Mouse (Mus musculus) left cerebral cortex, adult 2 months (tissue): ENCODE measurements at regions not wholly inside any gene's neighbourhood (a gene's known extent, or its start where the extent isn't known, plus 50 kb on each side); places are given as distances from the start of the nearest gene placed in this dataset.

Source experiments
- DNase-seq, 2 experiments: peaks; one replicate each; pipeline ENCODE4 v3.0.0; 2021 to 2022; ENCODE audit warnings: low spot score in 2 of 2, mixed read lengths in 1 of 2; ENCODE audit errors: extremely low spot score in 1 of 2
- H3K27ac ChIP-seq: fragments of 200-600 bp; 2 replicates; pipeline ENCODE4 v1.8.1; 2022
- H3K4me3 ChIP-seq: fragments of 200-600 bp; 2 replicates; pipeline ENCODE4 v1.8.1; 2022
- CTCF ChIP-seq: fragments of 200-600 bp; IDR thresholded peaks from 2 replicates; pipeline ENCODE4 v1.8.1; 2022; ENCODE audit warnings: antibody characterized with exemption, mild to moderate bottlenecking, moderate library complexity
- intact Hi-C: fragments of 180-260 bp; cut with DNase I; formaldehyde crosslinking; loops from one replicate; pipeline ENCODE4 v1.15.1; 2025

DNA sequence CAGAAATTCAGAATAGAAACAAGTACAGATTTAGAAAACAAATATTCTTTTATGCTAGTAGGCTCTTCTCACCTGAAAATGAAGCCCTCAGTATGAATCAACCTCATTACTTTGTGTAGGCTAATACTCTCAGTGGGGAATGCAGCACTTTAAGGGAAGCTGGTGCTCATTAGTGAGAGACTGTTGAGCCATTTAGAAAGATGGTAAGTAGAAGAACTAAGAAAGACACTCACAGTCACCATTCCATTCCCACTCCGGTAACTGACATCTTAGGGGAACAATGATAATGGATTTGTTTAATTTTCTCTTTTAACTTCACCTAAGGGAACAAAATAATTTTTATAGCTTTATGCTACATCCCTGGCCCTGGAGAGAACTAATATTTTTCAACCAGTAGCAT, 648.0 kb upstream of the Nova1 start:
- no peak overlapping the region for H3K4me3 ChIP-seq

DNA sequence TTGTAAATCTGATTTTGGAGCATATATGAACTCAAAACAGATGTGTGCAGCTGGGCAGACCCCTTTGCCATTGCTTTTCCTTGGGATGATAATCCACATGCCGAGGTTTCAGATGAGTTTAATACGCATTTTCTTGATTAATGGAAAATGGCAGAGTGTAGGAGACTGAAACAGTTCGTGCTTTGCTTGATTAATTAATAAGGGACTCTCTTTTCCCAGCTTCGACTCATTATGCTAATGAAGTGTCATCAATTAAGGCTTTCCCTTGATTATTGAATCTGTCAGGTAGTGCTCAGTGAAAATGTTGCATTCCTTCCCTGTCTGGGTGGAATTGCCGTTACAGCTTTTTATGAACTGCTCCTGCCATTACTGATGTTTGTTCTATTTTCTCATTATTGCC, 647.2 kb upstream of the Nova1 start:
- intact Hi-C loops, result no loop called here
- TF ChIP-seq CTCF, result no peak

More for the DNA sequence above, 648.0 kb upstream of the Nova1 start:
- intact Hi-C loops, result no loop called here
- no peak for TF ChIP-seq CTCF
- no peak overlapping the region for H3K27ac ChIP-seq
- no peak for DNase-seq

DNA sequence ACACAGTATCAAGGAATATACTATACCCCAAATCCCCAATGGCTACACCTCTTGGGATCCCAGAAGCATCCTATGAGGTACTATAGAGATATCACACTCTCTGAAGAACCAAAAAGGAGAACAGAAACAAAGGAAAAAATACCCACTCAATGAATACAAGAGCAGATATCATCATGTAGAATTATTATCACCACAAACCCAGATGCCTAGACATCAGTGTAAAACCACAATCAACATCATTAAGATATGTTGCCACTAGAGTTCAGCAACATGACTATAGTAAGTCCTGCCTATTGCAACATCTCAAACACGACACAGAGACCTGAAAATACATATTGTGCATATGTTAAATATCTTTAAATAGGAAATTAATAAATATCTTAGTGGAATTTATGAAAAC, 612.9 kb upstream of the Nova1 start:
- DNase-seq, result no peak
- H3K4me3 ChIP-seq, result no peak overlapping the region
- H3K27ac ChIP-seq, result no peak overlapping the region
- TF ChIP-seq CTCF, result no peak
- intact Hi-C loops, result no loop called here

More for the DNA sequence above, 647.2 kb upstream of the Nova1 start:
- Histone ChIP-seq H3K4me3 (no peak overlapping the region), H3K27ac (no peak overlapping the region)
- no peak for DNase-seq

DNA sequence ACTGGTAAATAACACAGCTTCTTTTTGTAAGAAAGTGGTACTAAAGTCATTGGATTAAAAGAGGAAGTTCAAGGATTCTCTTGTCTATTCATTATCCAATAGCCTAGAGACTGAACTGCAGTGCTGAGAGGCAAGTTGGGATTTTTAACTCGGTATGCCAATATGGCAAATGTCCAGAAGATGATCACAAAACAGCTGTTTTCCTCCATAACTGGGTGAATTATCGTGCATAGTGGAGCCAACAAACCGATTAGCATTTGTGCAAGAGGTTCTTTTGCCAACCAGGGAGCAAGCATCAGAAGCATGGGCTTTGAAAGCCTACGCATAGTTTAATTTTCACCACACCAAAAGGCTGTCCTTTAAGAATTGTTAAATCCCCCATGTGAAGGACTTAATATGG, 593.5 kb upstream of the Nova1 start:
- intact Hi-C loops, result no loop called here
- no peak overlapping the region for H3K4me3 ChIP-seq
- H3K27ac ChIP-seq, result no peak overlapping the region
- DNase-seq, result no peak
- no peak for TF ChIP-seq CTCF

DNA sequence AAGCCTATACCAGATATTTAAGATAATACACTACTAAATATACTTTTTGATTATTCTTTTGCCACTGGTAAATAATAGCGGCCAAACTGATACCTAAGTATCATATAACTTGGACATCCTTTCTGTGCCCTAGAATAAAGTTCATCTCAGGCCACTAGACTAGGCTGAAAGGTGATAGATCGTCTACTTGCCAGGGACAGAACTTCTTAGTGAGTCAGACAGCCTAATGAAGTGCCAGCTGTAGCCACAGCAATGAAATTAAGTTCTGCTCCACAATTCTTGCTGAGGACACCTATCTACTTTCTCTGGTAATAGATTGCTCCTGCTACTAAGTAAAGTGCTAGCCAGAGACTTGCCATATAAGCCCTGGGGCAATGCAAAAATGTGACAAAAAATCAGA, 587.8 kb upstream of the Nova1 start:
- no peak overlapping the region for H3K27ac ChIP-seq
- intact Hi-C loops, result no loop called here
- no peak overlapping the region for H3K4me3 ChIP-seq
- no peak for DNase-seq
- no peak for TF ChIP-seq CTCF

DNA sequence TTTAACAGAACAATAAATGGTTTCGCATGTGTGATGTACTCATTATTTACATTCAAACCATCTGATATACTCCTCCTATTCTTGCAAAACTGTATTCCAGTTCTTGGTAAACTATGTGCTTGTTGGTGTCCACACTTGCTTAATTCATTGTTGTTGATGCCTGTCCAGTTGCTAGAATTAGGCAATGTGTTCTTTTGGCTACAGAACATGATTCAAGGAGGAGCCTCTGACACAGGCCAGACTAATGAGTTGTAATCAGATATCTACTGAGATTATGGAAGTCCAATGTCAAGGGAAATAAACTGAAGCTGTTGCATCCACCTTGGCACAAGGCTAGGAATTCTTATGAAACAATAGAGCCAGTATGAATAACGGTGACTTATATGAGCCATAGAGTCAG, 587.4 kb upstream of the Nova1 start:
- TF ChIP-seq CTCF, result no peak
- Histone ChIP-seq H3K27ac (no peak overlapping the region), H3K4me3 (no peak overlapping the region)
- intact Hi-C loops, result no loop called here
- DNase-seq, result no peak

DNA sequence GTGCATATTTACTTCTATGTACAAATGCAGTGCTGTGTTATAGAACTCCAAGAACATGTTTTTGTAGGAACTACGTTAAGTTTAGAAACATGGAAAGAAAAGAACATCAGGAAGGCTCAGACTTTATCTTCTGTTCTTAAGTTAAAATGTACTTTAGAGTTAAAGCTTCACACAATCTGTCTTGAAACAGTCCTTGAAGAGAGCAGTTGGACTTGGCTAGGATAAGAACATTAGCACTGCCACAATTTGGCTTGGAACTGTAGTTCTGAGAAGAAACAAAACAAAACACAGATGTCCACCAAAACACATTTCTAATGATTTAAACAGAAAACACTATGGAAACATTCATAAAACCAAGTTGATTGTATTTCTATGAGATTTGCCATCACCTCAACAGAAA, 564.5 kb upstream of the Nova1 start:
- no peak overlapping the region for H3K4me3 ChIP-seq
- intact Hi-C loops, result no loop called here
- no peak for DNase-seq
- no peak for TF ChIP-seq CTCF
- H3K27ac ChIP-seq, result no peak overlapping the region

DNA sequence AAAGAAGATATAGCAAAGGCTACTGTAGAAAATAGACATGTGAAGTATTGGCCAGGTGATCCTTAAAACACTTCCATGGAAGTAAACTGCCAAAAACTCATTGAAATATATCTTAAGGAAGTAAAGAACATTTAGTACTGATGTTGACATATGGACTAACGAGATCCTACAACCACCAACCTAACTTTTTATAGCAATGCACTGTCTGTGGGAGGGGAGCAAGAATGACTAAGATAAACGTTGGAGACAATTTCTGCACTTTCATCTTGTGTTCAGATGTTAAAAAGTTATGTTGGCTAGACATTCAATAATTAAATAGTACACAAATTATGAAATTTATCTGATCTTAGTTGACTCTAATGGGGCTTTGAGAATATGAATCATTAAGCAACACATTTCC, 534.5 kb upstream of the Nova1 start:
- no peak for TF ChIP-seq CTCF
- DNase-seq, result no peak

DNA sequence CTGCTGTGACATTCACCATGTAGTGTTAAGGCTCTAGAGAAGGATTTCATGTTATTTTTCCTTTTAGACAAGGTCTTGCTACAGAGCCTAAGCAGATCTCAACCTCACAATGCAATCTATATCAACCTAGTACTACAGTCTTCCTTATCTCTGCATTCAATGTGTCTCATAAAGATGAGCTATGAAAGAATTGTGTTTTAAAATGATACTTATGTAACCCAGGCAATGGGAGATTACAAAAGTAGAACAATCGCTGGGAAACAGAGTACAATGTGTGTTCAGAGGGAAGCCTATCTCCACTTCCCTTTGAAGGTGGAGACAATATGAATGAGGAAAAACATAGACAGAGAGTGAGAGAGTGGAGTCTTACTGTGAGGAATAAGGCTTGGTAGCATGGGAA, 532.5 kb upstream of the Nova1 start:
- no peak overlapping the region for H3K4me3 ChIP-seq
- intact Hi-C loops, result no loop called here
- no peak for DNase-seq
- TF ChIP-seq CTCF, result no peak
- no peak overlapping the region for H3K27ac ChIP-seq

More for the DNA sequence above, 534.5 kb upstream of the Nova1 start:
- intact Hi-C loops, result no loop called here
- no peak overlapping the region for H3K27ac ChIP-seq
- H3K4me3 ChIP-seq, result no peak overlapping the region

DNA sequence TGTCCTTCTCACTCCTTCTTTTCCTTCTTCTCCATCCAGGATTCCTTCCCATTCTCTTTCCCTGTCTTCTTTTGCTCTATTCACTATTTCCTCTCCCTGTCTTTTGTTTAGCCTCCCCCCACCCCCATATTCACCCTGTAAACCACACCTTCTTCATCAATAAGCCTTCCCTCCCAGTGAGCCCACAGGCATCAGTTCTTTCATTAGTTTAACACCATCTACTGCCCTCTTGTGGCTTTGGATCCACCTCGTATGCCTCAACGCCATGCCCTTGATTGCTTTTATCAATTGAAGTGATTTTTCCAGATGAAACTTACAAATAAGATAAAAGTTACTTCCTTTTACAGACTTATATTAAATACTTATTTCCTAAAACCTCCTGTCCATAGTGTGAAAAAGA, 494.7 kb upstream of the Nova1 start:
- peak in 1 of 2 experiments; percentile 11 for DNase-seq
- intact Hi-C loops, result loop anchor here (2.0 to 10.0 kb wide), 4 partner anchors 149 to 1846 kb away; partner anchors contain the start of gene Nova1
- Histone ChIP-seq H3K4me3 (no peak overlapping the region), H3K27ac (no peak overlapping the region)
- TF ChIP-seq CTCF, result peak; percentile 54

DNA sequence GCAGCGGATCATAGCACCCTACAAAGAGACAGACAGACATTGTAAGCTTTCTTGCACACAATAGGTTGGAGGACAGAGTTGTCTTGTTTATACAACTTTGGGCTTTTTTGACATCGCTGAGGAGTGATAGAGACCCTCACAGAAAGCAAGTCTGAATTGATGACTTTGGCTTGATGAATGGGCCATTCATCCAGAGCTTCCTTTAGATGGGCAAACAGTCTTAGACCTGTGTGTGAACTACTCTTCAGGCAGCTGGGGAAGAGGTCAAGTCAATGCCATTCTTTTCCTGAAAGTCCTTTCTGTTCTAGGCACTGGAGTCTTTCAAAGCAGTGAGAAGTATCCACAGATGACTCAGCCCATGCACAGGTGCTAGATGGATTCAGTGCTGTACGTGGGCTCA, 457.2 kb upstream of the Nova1 start:
- no peak for TF ChIP-seq CTCF
- DNase-seq, result no peak
- intact Hi-C loops, result no loop called here
- no peak overlapping the region for H3K4me3 ChIP-seq
- H3K27ac ChIP-seq, result no peak overlapping the region

DNA sequence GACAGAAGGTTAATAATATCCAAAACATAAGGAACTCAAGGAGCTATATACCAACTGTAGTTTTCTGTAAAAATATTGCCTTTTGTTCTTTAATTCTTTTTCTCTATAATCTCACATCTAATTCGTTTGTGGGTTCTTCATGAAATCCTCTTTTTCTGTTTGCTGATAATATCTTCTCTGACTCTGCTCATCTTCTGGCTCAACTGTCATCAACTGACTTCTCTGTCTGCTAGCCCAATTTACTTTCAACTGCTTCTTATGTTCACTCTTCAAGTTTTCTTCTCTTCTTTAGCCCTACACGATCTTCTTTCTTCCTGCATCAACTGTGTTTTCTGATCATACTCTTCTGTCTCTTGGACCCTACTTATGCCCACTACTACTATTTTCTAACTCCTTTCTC, 453.6 kb upstream of the Nova1 start:
- no peak overlapping the region for H3K27ac ChIP-seq
- intact Hi-C loops, result no loop called here
- TF ChIP-seq CTCF, result no peak
- H3K4me3 ChIP-seq, result no peak overlapping the region
- no peak for DNase-seq

DNA sequence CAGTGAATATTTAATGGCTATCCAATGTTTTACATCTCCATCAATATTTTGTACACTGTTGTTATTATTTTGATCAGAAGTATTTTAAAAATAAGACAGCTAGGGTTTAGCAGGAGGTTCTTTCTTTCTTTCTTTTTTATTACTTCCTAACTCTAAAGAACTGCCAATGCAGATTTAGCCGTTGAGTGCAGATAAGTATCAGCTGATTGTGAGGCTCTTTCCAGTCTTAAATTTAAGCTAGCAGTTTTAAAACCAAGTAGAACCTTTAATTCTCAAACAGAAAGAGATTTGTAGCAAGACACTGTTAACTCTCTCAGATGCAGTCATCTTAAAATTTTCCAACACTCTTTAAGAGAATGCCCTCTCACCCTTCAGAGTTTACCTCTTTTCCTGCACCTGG, 445.4 kb upstream of the Nova1 start:
- DNase-seq, result no peak
- intact Hi-C loops, result no loop called here

DNA sequence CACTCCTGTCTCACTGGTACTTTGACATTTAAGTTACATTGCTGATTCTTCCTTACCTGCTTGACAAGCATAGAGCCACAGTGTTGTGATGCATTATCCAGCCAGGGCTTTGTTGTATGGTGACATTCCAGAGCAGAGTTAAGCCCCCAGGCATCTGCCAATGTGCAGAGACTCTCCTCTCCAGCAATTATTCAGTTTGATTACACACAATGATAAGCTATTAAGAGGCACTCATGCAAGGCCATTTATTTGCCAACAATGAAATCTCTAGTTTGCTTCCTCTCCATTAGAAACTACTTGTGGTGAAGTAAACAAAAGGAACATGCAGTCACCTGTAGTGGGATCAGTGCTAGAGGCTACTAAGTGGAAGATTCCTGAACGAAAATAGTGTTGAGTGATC, 444.7 kb upstream of the Nova1 start:
- H3K27ac ChIP-seq, result no peak overlapping the region
- no peak for DNase-seq
- TF ChIP-seq CTCF, result no peak
- intact Hi-C loops, result no loop called here
- no peak overlapping the region for H3K4me3 ChIP-seq

More for the DNA sequence above, 445.4 kb upstream of the Nova1 start:
- H3K27ac ChIP-seq, result no peak overlapping the region
- no peak for TF ChIP-seq CTCF
- H3K4me3 ChIP-seq, result no peak overlapping the region
